Mouse (Mus musculus): ENCODE results near the gene Aldh6a1.

DNA sequence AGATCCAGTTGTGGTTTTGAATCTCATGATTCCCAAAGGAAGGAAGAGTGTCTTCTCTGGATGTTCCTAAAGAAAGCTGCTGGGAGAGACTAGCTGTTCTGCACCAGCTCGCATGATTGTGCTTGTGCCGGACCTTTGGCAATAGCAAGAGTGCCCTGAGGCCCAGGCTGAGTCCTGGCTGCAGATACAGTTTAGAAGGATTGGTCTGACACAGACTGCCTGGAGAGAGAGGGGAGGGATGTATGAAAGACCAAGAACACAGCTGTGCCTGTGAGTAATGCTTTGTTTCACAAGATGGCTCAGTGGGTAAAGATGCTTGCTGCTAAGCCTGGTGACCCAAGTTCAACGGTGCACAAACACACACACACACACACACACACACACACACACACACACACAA is 12.1 kb upstream of the Aldh6a1 start:
- TF ChIP-seq CTCF (IDR thresholded peaks at IDR 0.05; ENCODE audit: low read depth), result no peak
- no peak for TF ChIP-seq EP300 (optimal IDR thresholded peaks at IDR 0.05)
